Mouse (Mus musculus) heart, adult 2 months (tissue): ENCODE measurements around the gene Zfp64.

Source experiments
- CTCF ChIP-seq: fragments of 200-600 bp; IDR thresholded peaks from 2 replicates; pipeline ENCODE4 v1.8.1; 2022; ENCODE audit warnings: antibody characterized with exemption, mild to moderate bottlenecking, moderate library complexity
- EP300 ChIP-seq: fragments of 200-500 bp; IDR thresholded peaks from 2 replicates; pipeline ENCODE4 v1.6.1; 2011; ENCODE audit warnings: low read depth, low read length, control low read depth; ENCODE audit not compliant: insufficient read depth

DNA sequence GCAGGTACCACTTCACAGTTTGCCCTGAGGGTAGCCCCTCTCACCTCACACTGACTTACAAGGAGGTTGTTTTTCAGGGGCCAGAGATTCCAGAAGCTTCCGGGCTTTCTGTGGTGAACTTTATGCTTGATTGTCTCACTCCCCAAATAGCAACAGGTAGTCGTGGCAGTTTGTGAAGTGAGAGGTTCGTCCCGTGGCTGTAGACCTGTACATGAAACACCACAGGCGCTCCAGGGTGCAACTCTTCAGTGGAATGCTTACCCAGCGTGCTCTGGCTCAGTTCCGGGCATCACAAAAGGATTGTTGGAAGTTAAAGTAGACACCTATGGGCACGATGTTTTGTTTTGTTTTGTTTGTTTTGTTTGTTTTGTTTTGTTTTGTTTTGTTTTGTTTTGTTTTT, 88.4 kb downstream of the Zfp64 start:
- no peak for TF ChIP-seq EP300
- TF ChIP-seq CTCF = no peak
